Mouse (Mus musculus) c-Kit-positive CD71-negative TER-119-negative erythroid progenitor cells, embryonic 14.5 days (primary cell): ENCODE measurements around the gene Shroom2.
A peak's percentile ranks its signal among the peaks of the same experiment; 100 is the strongest.

Experiments
- DNase-seq: peaks from one replicate; pipeline ENCODE4 v3.0.0-alpha.2; 2013; ENCODE audit warnings: low read depth

The Shroom2 gene

GRCm38 (mm10) chrX:152701679-152702078 lies 67.6 kb downstream of the Shroom2 start:
- no peak for DNase-seq

- DNase-seq, result no peak
These were observed 78.4 kb downstream of the Shroom2 start for GRCm38 (mm10) chrX:152690788-152691291.

DNA sequence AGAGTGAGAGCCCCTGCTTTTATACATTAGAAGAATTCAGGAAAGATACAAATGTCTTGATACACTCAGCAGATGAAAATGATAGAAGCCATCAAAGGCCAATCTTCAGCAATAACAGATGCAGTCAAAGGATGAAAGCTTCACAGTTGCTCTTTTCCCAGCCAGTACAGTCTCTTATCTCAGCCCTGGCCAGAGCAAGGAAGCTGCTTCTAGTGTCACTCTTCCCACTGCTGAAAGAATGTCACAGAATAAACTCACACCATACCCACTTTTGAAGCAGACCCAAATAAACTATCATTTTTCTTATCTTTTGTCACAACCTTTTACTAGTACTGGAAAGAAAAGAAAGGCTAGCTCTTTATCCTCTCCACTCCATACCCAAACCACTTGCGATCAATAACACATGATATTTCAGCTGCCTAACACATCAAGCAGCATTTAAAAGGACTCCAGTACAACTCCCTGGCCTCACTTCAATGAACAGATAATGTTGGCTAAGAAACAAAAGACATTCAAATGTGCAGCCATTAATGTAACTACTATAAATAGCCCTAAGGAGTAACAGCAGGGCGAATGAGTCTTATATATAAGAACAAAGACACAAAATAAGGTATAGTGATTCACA lies 90.0 kb downstream of the Shroom2 start:
- DNase-seq, result no peak

DNA sequence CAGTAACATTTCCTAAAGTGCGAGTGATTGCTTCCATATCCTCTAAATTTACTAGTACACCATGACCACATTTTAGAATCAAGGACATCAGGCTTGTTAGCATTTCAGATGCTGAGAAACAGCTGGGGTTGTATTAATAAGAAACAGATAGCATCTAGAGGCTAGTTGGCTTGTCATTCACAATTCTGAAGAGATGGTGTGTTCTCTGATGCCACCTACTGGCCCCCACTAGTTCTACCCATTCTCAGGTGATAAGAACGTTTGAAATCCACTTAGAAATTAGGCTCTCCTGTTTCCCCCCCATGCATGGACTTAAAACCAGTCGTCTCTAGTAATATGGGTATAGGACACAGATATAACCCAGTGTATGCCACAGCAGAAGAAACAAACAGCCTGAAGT lies 92.9 kb downstream of the Shroom2 start:
- DNase-seq, result peak; percentile 5

- no peak for DNase-seq
These were observed 95.8 kb downstream of the Shroom2 start for GRCm38 (mm10) chrX:152673431-152673830.

GRCm38 (mm10) chrX:152657363-152658036 lies 111.8 kb downstream of the Shroom2 start:
- DNase-seq, result no peak

DNA sequence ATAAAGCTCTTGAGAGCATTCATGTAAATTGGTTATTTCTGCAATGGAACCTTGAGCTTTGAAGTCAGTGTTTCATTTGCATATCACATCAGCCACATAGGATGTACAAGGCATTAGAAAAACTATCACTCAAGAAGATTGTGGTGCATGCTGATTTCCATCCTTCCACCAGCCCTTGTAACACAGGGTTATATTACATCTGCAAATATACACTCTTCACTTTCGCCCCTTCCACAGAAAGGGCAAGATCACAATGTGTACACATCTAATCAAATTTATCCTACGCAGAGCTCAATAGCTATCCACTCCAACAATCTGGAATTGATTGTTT lies 112.7 kb downstream of the Shroom2 start:
- no peak for DNase-seq

- no peak for DNase-seq
These were observed 113.3 kb downstream of the Shroom2 start for GRCm38 (mm10) chrX:152655796-152656608.

DNA sequence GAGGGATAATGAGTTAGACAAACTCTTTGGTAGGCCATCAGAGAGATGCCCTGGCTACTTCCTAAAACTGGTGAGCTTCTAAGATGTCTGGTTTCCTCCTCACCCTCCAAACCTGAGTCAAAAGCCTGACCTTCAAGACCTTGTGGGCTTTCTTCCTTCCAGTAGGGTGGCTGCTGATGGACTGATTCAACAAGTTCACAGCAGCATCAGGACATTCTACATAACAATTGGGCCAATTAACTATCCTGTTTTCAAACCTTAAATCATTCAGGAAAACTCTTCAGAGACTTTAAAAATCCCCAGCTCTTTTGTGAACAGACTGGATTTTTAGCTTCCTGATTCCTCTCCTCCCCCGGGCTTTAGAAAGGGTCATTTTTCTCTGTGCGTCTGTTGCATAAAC lies 116.6 kb downstream of the Shroom2 start:
- no peak for DNase-seq

GRCm38 (mm10) chrX:152644827-152645226 lies 124.4 kb downstream of the Shroom2 start:
- no peak for DNase-seq

- DNase-seq, result no peak
These were observed 125.3 kb downstream of the Shroom2 start for GRCm38 (mm10) chrX:152643679-152644638.

- no peak for DNase-seq
These were observed 126.1 kb downstream of the Shroom2 start for GRCm38 (mm10) chrX:152643201-152643600.

DNA sequence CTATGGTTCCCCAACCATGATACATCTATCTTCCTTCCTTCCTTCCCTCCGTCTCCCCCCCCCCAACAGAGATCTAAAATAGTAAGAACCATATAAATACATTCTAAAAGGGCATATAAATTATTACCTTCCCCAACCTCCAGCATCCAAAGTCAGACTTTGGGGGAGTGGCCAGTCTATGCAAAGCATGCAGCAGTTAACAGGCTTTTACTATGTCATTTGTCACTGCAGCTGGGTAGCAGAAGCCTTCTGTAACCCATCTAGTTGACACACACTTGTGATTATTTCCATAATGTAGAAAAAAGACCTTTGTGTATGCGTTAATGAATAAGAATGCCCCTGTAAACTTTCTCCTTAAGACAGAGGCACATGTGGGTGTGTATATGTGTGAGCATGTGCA lies 126.6 kb downstream of the Shroom2 start:
- no peak for DNase-seq

DNA sequence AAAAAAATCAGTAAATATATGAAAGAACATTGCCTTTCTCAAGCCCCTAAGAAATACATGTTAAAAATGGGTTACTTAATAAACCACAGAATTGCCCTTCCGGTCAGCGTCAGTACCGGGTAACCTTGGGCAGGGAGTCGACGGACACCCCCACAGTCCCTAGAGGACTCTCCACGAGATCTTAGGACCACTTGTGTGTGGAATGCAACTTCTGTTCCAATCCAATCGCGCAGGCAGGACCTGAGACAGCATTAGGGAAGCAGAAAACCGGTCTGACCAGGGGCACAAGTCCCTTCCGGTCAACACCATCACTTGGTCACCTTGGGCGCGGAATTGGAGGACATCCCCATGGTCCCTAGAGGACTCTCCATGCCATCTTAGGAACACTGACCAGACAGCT lies 133.9 kb downstream of the Shroom2 start:
- no peak for DNase-seq

DNA sequence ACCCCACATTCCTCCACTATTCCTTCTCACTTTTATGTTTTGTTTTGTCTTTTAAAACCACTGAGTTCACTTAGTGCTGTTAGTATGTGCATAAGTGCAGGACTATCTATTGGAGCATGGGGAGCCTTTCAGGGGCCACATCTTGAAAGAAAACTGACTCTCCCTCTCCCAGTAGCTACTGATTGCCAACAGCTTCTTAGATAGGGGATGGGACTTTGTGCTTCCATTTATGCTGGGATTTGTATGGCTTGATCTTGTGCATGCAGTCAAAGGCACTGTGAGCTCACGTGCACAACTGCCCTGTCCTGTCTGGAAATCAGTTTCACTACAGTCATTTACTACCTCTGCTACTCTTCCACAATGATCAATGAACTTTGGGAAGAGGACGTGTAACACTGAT lies 147.9 kb downstream of the Shroom2 start:
- no peak for DNase-seq

DNA sequence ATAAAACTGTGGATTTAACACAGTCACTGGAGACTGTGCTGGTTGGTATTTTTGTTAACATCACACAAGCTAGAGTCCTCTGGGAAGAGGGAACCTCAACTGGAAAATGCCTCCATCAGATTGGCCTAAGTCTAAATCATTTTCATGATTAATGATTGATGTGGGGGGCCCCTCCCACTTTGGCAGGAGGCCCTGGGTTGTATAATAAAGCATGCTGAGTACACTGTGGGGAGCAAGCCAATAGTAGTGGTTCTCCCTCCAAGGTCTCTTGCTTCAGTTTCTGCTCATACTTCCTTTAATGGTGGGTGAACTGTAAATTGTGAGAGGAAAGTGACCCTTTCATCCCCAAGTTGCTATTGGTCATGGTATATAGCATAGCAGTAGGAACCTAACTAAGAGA lies 148.3 kb downstream of the Shroom2 start:
- no peak for DNase-seq

GRCm38 (mm10) chrX:152618464-152618863 lies 150.8 kb downstream of the Shroom2 start:
- DNase-seq, result no peak

- DNase-seq, result no peak
These were observed 206.2 kb downstream of the Shroom2 start, which contains the start of gene Cldn34a for GRCm38 (mm10) chrX:152563034-152563433. Gene Cldn34a, plus strand, starts transcription at chrX:152563334.
